9 mouse cellular contexts compared by ENCODE assay signal in genomic region chrX:103621799-103622198, GRCm38 (mm10). TPM values are rescaled to one million over a fixed set of nuclear protein-coding genes. Genes with fewer than 3 reads are reported as not detected.
A peak's percentile ranks its signal among the peaks of the same experiment; 100 is the strongest.
DNase-seq lines count a peak whose midpoint lies in the region; ATAC-seq and TF ChIP-seq lines count a peak whose summit lies in the region.
"Had no signal": no experiment of that assay in that cellular context is flagged by ENCODE, and none has a peak within 500 bp of the region (broad histone marks: within the 10 kb centered on the region; RNA-seq: fewer than 3 reads in every experiment).

No protein-coding gene starts in this region.

- TF ChIP-seq POLR2A in bone marrow macrophage, adult 2 months (IDR thresholded peaks at IDR 0.05; ENCODE audit: borderline replicate concordance, low read depth, low read length): no peak
- no peak for TF ChIP-seq POLR2A in limb, embryonic 14.5 days (IDR thresholded peaks at IDR 0.05; ENCODE audit: borderline replicate concordance, extremely low read depth, insufficient read depth, insufficient read length)

- DNase-seq in kidney, adult 8-10 months: no peak
- DNase-seq in limb, embryonic 14.5 days (ENCODE audit: low spot score): no peak
- DNase-seq in right cerebral cortex, postnatal 4 days: no peak
- no peak for DNase-seq in Muller cell, postnatal 12 days (ENCODE audit: inconsistent ontology term)

- peak overlapping the region; percentile 56 for H3K9ac ChIP-seq in kidney, embryonic 15.5 days
- H3K9ac ChIP-seq in forebrain, embryonic 16.5 days (replicated peaks; ENCODE audit: low read depth, low read length): peak overlapping the region; percentile 71
- H3K9ac ChIP-seq in limb, embryonic 14.5 days (ENCODE audit: low read depth, low read length, severe bottlenecking): peak overlapping the region; percentile 71
- H3K9ac ChIP-seq in neural tube, embryonic 12.5 days: peak overlapping the region; percentile 52

- 8% methylated on average over 8 of the region's 8 CpGs for WGBS in kidney, embryonic 15.5 days
- WGBS in forebrain, embryonic 16.5 days: 4% methylated on average over 8 of the region's 8 CpGs
- 6% methylated on average over 8 of the region's 8 CpGs for WGBS in limb, embryonic 14.5 days
- WGBS in neural tube, embryonic 12.5 days: 12% methylated on average over 8 of the region's 8 CpGs

- peak; percentile 2; the same call in 1 of the 2 replicates for ATAC-seq in kidney, embryonic 15.5 days (replicated peaks; ENCODE audit: low FRiP score)
- peak; percentile 16 for ATAC-seq in forebrain, embryonic 16.5 days
- ATAC-seq in limb, embryonic 14.5 days (ENCODE audit: low FRiP score, low read depth): peak; percentile 2; the same call in 1 of the 2 replicates
- ATAC-seq in neural tube, embryonic 12.5 days (ENCODE audit: low FRiP score, low read depth): peak; percentile 2

- H3K9me3 ChIP-seq in kidney, embryonic 15.5 days (replicated peaks): no peaks in the 10 kb centered on the region
- no peaks in the 10 kb centered on the region for H3K9me3 ChIP-seq in forebrain, embryonic 16.5 days (ENCODE audit: control insufficient read depth, low read length)
- H3K9me3 ChIP-seq in limb, embryonic 14.5 days (ENCODE audit: control insufficient read depth, low read length): no peaks in the 10 kb centered on the region
- no peaks in the 10 kb centered on the region for H3K9me3 ChIP-seq in neural tube, embryonic 12.5 days

- H3K4me3 ChIP-seq in kidney, embryonic 15.5 days (replicated peaks): peak overlapping the region; percentile 56
- H3K4me3 ChIP-seq in bone marrow macrophage, adult 2 months (ENCODE audit: insufficient read depth, low read length): peak overlapping the region; percentile 57
- H3K4me3 ChIP-seq in forebrain, embryonic 16.5 days (replicated peaks; ENCODE audit: low read length): peak overlapping the region; percentile 58
- H3K4me3 ChIP-seq in limb, embryonic 14.5 days (replicated peaks; ENCODE audit: low read length): peak overlapping the region; percentile 43
- H3K4me3 ChIP-seq in neural tube, embryonic 12.5 days: peak overlapping the region; percentile 29

- TF ChIP-seq CTCF in bone marrow macrophage, adult 2 months (IDR thresholded peaks at IDR 0.05; ENCODE audit: low read depth, low read length): no peak

- H3K27ac ChIP-seq in kidney, embryonic 15.5 days: peak overlapping the region; percentile 93
- peak overlapping the region; percentile 98 for H3K27ac ChIP-seq in bone marrow macrophage, adult 2 months (ENCODE audit: insufficient read depth, low read depth, low read length)
- H3K27ac ChIP-seq in forebrain, embryonic 16.5 days (ENCODE audit: low read length): peak overlapping the region; percentile 92
- peak overlapping the region; percentile 93 for H3K27ac ChIP-seq in limb, embryonic 14.5 days (replicated peaks; ENCODE audit: low read depth, low read length)
- H3K27ac ChIP-seq in neural tube, embryonic 12.5 days: 0 out of 2 replicates have a peak overlapping the region, but pooled peaks have one; percentile 15

- H3K36me3 ChIP-seq in kidney, embryonic 15.5 days: no peaks in the 10 kb centered on the region
- no peaks in the 10 kb centered on the region for H3K36me3 ChIP-seq in forebrain, embryonic 16.5 days (ENCODE audit: control insufficient read depth, insufficient read depth)
- no peaks in the 10 kb centered on the region for H3K36me3 ChIP-seq in limb, embryonic 14.5 days (ENCODE audit: control insufficient read depth, insufficient read depth, low read length)
- no peaks in the 10 kb centered on the region for H3K36me3 ChIP-seq in neural tube, embryonic 12.5 days

- H3K4me1 ChIP-seq in kidney, embryonic 15.5 days: peaks cover 8% of the 10 kb centered on the region; the same call in 1 of the 2 replicates
- peaks cover 11% of the 10 kb centered on the region for H3K4me1 ChIP-seq in bone marrow macrophage, adult 2 months (ENCODE audit: control insufficient read depth, insufficient read depth, low read length)
- H3K4me1 ChIP-seq in forebrain, embryonic 16.5 days (replicated peaks; ENCODE audit: control insufficient read depth, insufficient read depth, low read length): peaks cover 12% of the 10 kb centered on the region
- H3K4me1 ChIP-seq in limb, embryonic 14.5 days (ENCODE audit: control insufficient read depth, insufficient read depth, low read length): no peaks in the 10 kb centered on the region
- no peaks in the 10 kb centered on the region for H3K4me1 ChIP-seq in neural tube, embryonic 12.5 days

- H3K27me3 ChIP-seq in kidney, embryonic 15.5 days: no peaks in the 10 kb centered on the region
- H3K27me3 ChIP-seq in forebrain, embryonic 16.5 days (replicated peaks; ENCODE audit: control insufficient read depth, insufficient read depth, low read length): no peaks in the 10 kb centered on the region; the same call in 1 of the 2 replicates
- H3K27me3 ChIP-seq in limb, embryonic 14.5 days (ENCODE audit: control insufficient read depth, insufficient read depth, low read length): no peaks in the 10 kb centered on the region
- no peaks in the 10 kb centered on the region for H3K27me3 ChIP-seq in neural tube, embryonic 12.5 days (replicated peaks)

- peak overlapping the region; percentile 67 for H3K4me2 ChIP-seq in kidney, embryonic 15.5 days
- H3K4me2 ChIP-seq in forebrain, embryonic 16.5 days (ENCODE audit: low read length): peak overlapping the region; percentile 79
- H3K4me2 ChIP-seq in limb, embryonic 14.5 days (replicated peaks; ENCODE audit: low read depth, low read length, severe bottlenecking): peak overlapping the region; percentile 76
- peak overlapping the region; percentile 67 for H3K4me2 ChIP-seq in neural tube, embryonic 12.5 days (replicated peaks)

RNA-seq across cellular contexts. Expression of gene Zcchc13, which starts 8.6 kb away (rescaled TPM):
- not detected in 2 replicates for polyA plus RNA-seq in kidney, embryonic 15.5 days (2015; fragmentation: Nextera tagmentation; extraction: Ambion mirVana)
- not detected in 2 replicates for polyA plus RNA-seq in bone marrow macrophage, adult 2 months (2012; ENCODE audit: insufficient read depth, insufficient read length, missing spikeins)
- polyA plus RNA-seq in forebrain, embryonic 16.5 days (2015; fragmentation: Nextera tagmentation; extraction: Ambion mirVana): not detected in 2 replicates
- polyA plus RNA-seq in limb, embryonic 14.5 days (2012; rRNA removed): not detected in 2 replicates
- polyA plus RNA-seq in limb, embryonic 14.5 days (2014; fragmentation: Nextera tagmentation; extraction: Ambion mirVana): not detected in 2 replicates
- polyA plus RNA-seq in neural tube, embryonic 12.5 days (2016; fragmentation: Nextera tagmentation; extraction: Ambion mirVana): not detected in 2 replicates
- polyA plus RNA-seq: brain, embryonic 14.5 days had no signal

Comparison
In these comparisons a context has a peak if more than half of its experiments do, and no peak if none do; other contexts are left out.
1. H3K27ac ChIP-seq: peak in every context shown above with its lines; median percentile 98 in bone marrow macrophage, adult 2 months; 93 in kidney, embryonic 15.5 days; 93 in limb, embryonic 14.5 days; 92 in forebrain, embryonic 16.5 days; 15 in neural tube, embryonic 12.5 days.